Mouse (Mus musculus) embryonic fibroblast, embryonic 13.5 days (primary cell): ENCODE results near the gene Frmd8. TPM values are rescaled to one million over a fixed set of nuclear protein-coding genes. Genes with fewer than 3 reads are reported as not detected.

Experiments
- H3K27ac ChIP-seq: 2 replicates; pipeline ENCODE4 v1.5.1; 2012; ENCODE audit warnings: low read length, control low read depth, inconsistent platforms; ENCODE audit not compliant: insufficient read depth
- H3K4me1 ChIP-seq: 2 replicates; pipeline ENCODE4 v1.6.1; 2011; ENCODE audit warnings: low read length; ENCODE audit not compliant: control insufficient read depth, insufficient read depth
- H3K4me3 ChIP-seq: 2 replicates; pipeline ENCODE4 v1.5.1; 2011; ENCODE audit warnings: mild to moderate bottlenecking, control low read depth, low read length; ENCODE audit not compliant: insufficient read depth
- CTCF ChIP-seq: IDR thresholded peaks from 2 replicates; pipeline ENCODE4 v1.5.1; 2011; ENCODE audit warnings: mild to moderate bottlenecking, control low read depth, low read length, moderate library complexity, borderline replicate concordance; ENCODE audit not compliant: insufficient read depth
- POLR2A ChIP-seq: IDR thresholded peaks from 2 replicates; pipeline ENCODE4 v1.6.1; 2011; ENCODE audit warnings: low read depth, mild to moderate bottlenecking, control low read depth, low read length, moderate library complexity
- polyA plus RNA-seq: library from polyadenylated mRNA; stranded (reverse); fragments of >200 nt; gene quantifications from 2 replicates; pipeline ENCODE4 v1.2.4, GENCODE M21; 2011; ENCODE audit warnings: low read depth; ENCODE audit not compliant: missing spikeins, insufficient read length

The Frmd8 gene
- polyA plus RNA-seq, 1 experiment, result 24.9 TPM

- TF ChIP-seq CTCF (no peak), POLR2A (peak; percentile 100)
- Histone ChIP-seq H3K4me3 (peak overlapping the region; percentile 80), H3K4me1 (peaks cover 12% of the 10 kb centered on the region; the same call in 1 of the 2 replicates), H3K27ac (peak overlapping the region; percentile 99)
Measured at GRCm38 (mm10) chr19:5845319-5846135, 29.5 kb downstream of the Frmd8 start.

- Histone ChIP-seq H3K4me1 (peaks cover 11% of the 10 kb centered on the region; the same call in 1 of the 2 replicates), H3K27ac (peak overlapping the region; percentile 98)
- TF ChIP-seq POLR2A (no peak; the same call in 1 of the 2 replicates), CTCF (no peak)
Measured at GRCm38 (mm10) chr19:5844831-5845318, 30.2 kb downstream of the Frmd8 start.

DNA sequence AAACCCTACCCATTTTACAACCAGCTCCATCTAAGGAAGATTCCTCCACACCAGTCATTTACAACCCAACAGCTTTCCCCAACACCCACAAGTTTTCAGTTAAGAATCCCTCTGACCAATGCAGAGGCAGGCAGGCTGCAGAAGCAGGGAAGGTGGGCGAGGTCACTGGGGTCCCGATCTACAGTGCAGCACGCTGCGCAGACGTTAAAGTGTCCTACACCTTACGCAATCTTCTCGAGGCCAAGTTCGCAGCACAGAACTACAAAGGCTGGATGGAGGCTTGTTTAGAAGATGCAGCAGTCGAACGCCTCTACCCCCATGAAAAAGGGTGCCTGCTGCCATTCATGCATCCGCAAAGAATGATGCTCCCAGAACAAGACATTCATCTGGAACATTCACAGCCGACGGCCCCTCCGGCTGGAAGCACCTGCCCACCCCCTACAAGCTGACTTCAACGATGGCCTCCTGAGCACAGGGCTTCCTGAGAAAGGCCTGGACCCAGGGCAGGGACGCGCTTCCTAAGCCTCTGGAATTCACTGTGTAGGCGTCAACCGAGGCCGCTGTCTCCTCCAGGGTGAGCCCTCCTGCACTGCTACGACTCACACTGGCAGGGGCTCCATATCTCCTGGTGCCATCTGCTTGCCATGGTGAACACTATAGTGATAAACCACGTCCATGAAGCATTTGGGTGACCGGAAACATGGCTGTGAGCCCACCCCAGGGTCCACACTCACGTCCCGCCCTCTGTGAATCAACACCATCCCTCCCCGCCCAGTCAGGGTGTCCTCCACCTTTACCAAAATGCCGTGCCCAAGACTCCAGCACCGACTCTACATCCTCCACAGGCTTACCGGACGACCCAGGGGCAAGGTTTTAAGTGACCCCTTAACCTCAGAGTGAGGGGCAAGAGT lies 31.0 kb downstream of the Frmd8 start:
- H3K27ac ChIP-seq, result peak overlapping the region; percentile 98
- H3K4me1 ChIP-seq, result peaks cover 2% of the 10 kb centered on the region; the same call in 1 of the 2 replicates
- TF ChIP-seq CTCF, result no peak
- TF ChIP-seq POLR2A, result peak; percentile 62
- H3K4me3 ChIP-seq, result peak overlapping the region; percentile 80

More at GRCm38 (mm10) chr19:5844831-5845318, 30.2 kb downstream of the Frmd8 start:
- H3K4me3 ChIP-seq, result peak overlapping the region; percentile 80

- peak overlapping the region; percentile 98 for H3K27ac ChIP-seq
- H3K4me3 ChIP-seq, result peak overlapping the region; percentile 80
- TF ChIP-seq POLR2A (peak; percentile 46; the same call in 1 of the 2 replicates), CTCF (no peak)
- H3K4me1 ChIP-seq, result no peaks in the 10 kb centered on the region
Measured at GRCm38 (mm10) chr19:5842785-5843730, 32.0 kb downstream of the Frmd8 start.

- Histone ChIP-seq H3K4me3 (peak overlapping the region; percentile 80), H3K4me1 (no peaks in the 10 kb centered on the region), H3K27ac (peak overlapping the region; percentile 98)
- TF ChIP-seq POLR2A (peak; percentile 95), CTCF (no peak)
Measured at GRCm38 (mm10) chr19:5841999-5842784, 32.9 kb downstream of the Frmd8 start.

DNA sequence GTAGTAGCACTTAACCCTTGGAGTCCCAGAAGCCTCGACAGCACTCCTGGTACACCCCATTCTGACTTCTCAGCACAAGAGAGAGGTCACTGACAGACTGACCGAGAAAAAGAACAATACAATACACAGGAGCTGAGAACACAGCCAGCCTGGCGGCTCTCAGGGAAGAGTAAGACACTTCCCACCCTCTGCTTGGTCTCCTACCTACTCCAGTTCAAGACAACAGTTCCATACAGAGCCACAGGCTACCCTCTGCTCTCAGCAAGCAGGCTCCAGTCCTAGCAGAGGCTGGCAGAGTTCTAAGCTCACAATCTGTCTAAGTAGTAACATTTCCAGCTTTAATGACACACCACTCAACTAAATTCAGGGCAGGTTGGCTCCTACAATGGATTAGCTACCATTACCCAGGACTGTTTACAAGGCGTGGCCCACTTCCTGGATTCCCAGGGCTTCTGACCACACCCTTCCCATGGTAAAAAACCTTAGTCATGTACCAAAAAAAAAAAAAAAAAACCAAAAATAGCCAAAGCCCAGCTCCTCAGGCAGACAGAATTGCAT lies 33.6 kb downstream of the Frmd8 start:
- H3K27ac ChIP-seq, result peak overlapping the region; percentile 98
- H3K4me1 ChIP-seq, result no peaks in the 10 kb centered on the region
- peak overlapping the region; percentile 80 for H3K4me3 ChIP-seq
- TF ChIP-seq POLR2A, result peak; percentile 87
- TF ChIP-seq CTCF, result no peak

DNA sequence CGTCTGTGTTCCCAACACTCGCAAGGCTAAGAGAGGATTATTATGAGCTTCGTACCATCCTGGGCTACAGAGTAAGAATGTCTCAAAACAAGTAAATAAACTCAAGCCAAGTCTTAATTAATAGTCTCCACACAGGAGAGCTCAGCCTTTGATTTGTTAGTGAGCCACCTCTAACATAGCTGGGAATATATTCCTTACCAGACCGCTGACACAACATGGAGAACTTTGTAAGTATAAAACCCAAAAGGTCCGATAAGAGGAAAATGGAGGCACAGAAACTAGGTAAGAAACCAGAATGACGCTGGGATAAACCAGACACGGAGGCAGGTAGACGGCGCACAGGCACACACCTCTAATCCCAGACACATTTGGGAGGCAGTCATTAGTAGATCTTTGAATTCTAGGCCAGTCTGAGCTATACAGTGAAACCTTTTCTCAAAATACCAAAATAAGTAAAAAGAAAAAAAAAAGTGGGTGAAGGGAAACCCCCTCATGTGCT lies 34.1 kb downstream of the Frmd8 start:
- H3K4me1 ChIP-seq, result no peaks in the 10 kb centered on the region
- H3K4me3 ChIP-seq, result peak overlapping the region; percentile 80
- TF ChIP-seq POLR2A (no peak; the same call in none of the 2 replicates), CTCF (no peak)
- peak overlapping the region; percentile 98 for H3K27ac ChIP-seq
